Mouse (Mus musculus): ENCODE results near the gene Arl8b. TPM values are rescaled to one million over a fixed set of nuclear protein-coding genes. Genes with fewer than 3 reads are reported as not detected.
A peak's percentile ranks its signal among the peaks of the same experiment; 100 is the strongest.

The Arl8b gene
- polyA plus RNA-seq, 1 experiment from 2014 or later, result 99.7 TPM

DNA sequence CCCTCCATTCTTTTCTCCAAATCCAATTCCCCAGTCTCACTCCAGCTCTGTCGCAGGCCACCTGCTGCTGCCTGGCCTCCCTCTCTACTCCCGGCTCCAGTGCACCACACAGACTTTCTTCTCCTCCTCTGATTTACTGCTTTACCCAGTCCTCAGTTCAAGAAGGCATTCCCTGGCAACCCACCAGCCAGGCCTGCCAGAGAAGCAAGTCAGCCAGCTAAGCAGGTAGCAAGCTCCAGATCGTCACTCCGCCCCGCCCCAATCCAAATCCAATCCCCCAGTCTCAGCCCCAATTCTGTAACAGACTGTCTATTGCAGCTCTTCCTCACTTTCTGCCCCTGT lies 23.2 kb upstream of the Arl8b start:
- H3K4me3 ChIP-seq, result no peak overlapping the region
- H3K9me3 ChIP-seq, result no peaks in the 10 kb centered on the region
- WGBS, result 69% methylated on average over 5 of the region's 5 CpGs
- no peak overlapping the region for H3K9ac ChIP-seq (replicated peaks)
- H3K4me2 ChIP-seq (replicated peaks), result no peak overlapping the region
- H3K4me1 ChIP-seq, result no peaks in the 10 kb centered on the region
- no peaks in the 10 kb centered on the region for H3K27me3 ChIP-seq
- no peak overlapping the region for H3K27ac ChIP-seq (replicated peaks)
- no peaks in the 10 kb centered on the region for H3K36me3 ChIP-seq
- no peak for ATAC-seq (replicated peaks)

DNA sequence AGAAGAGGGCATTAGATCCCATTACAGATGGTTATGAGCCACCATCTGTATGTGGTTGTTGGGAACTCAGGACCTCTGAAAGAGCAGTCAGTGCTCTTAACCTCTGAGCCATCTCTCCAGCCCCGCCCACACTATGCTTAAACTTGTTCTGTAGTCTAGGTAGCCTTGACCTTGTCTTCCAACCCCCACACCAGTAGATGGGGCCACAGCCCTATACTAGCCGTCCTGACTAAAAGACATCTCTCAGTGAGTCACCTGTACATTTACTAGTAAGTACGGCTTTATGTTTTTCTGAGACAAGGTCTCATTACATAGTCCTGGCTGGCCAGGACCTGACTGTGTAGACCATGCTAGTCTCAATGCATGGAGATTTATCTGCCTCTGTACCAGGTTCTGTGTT lies 12.0 kb upstream of the Arl8b start:
- Histone ChIP-seq H3K27ac (replicated peaks) (no peak overlapping the region), H3K27me3 (no peaks in the 10 kb centered on the region), H3K9me3 (no peaks in the 10 kb centered on the region), H3K4me2 (replicated peaks) (no peak overlapping the region), H3K4me3 (no peak overlapping the region), H3K36me3 (no peaks in the 10 kb centered on the region), H3K9ac (replicated peaks) (no peak overlapping the region), H3K4me1 (no peaks in the 10 kb centered on the region)
- 85% methylated on average over 3 of the region's 3 CpGs for WGBS
- no peak for ATAC-seq (replicated peaks)

DNA sequence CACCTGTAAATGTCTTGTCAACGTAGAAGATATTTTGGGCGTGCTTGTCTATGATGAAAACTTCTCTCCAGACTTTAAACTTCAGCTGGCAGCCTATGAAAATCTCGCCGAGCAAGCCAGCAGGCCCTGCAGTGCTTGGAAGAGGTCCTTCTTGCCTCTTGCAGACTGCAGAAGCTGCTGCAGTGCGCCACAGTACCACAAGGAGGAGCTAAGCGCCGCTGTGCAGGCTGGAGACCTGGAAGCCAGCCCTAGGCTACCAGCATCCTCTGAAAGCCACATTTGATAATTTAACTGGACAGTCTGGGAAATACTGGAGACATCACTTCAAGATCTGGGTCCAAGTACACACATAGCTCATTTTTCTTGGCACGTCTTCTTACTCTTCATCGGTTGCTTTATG lies 10.0 kb upstream of the Arl8b start:
- no peaks in the 10 kb centered on the region for H3K4me1 ChIP-seq
- H3K4me3 ChIP-seq, result no peak overlapping the region
- WGBS, result 16% methylated on average over 9 of the region's 9 CpGs
- no peak overlapping the region for H3K4me2 ChIP-seq (replicated peaks)
- H3K27ac ChIP-seq (replicated peaks), result no peak overlapping the region
- H3K9me3 ChIP-seq, result no peaks in the 10 kb centered on the region
- H3K9ac ChIP-seq (replicated peaks), result no peak overlapping the region
- no peaks in the 10 kb centered on the region for H3K36me3 ChIP-seq
- ATAC-seq (replicated peaks), result peak; percentile 66; the same call in 1 of the 2 replicates
- H3K27me3 ChIP-seq, result no peaks in the 10 kb centered on the region

DNA sequence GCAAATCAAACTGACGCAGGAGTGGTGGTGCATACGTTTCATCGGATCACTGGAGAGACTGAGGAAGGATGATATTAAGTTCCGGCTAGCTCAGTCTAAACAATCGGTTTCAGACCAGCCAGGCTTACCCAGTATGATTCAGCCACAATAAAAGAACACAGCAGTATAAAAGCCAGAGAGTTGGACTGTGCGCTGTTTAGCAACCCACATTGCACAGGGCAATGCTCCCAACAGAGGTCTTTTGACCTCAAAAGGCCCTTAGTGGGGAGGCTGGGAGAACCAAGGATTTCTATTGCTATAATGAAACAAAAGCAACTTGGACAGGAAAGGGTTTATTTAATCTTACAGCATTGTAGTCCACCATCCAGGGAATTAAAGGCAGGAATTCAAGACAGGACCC lies 9.4 kb upstream of the Arl8b start:
- 77% methylated on average over 6 of the region's 6 CpGs for WGBS

DNA sequence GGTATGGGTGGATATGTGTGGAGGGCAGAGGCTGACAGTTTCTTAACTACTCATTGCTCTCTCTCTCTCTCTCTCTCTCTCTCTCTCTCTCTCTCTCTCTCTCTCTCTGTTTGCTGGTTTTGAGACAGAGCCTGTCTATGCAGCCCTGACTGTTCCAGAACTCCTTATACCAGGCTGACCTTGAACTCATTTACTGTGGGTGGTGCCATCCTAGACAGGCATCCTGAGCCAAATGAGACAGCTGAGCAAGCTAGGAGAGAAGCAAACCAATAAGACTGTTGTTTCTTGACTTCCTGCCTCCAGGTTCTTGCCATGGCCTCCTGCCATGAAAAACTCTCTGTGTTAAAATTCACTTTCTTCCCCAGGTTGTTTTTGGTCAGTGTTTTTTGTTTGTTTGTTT lies 6.6 kb upstream of the Arl8b start:
- H3K9ac ChIP-seq (replicated peaks), result no peak overlapping the region
- no peak overlapping the region for H3K4me3 ChIP-seq
- no peak overlapping the region for H3K4me2 ChIP-seq (replicated peaks)
- H3K36me3 ChIP-seq, result no peaks in the 10 kb centered on the region
- H3K27me3 ChIP-seq, result no peaks in the 10 kb centered on the region
- ATAC-seq (replicated peaks), result no peak
- H3K9me3 ChIP-seq, result no peaks in the 10 kb centered on the region
- H3K4me1 ChIP-seq, result no peaks in the 10 kb centered on the region
- no peak overlapping the region for H3K27ac ChIP-seq (replicated peaks)

More for the DNA sequence above, 9.4 kb upstream of the Arl8b start:
- no peak overlapping the region for H3K27ac ChIP-seq (replicated peaks)
- no peak overlapping the region for H3K4me3 ChIP-seq
- ATAC-seq (replicated peaks), result no peak
- no peaks in the 10 kb centered on the region for H3K27me3 ChIP-seq
- no peak overlapping the region for H3K9ac ChIP-seq (replicated peaks)
- H3K9me3 ChIP-seq, result no peaks in the 10 kb centered on the region
- no peak overlapping the region for H3K4me2 ChIP-seq (replicated peaks)
- no peaks in the 10 kb centered on the region for H3K4me1 ChIP-seq
- no peaks in the 10 kb centered on the region for H3K36me3 ChIP-seq

- ATAC-seq (replicated peaks), result no peak
- no peaks in the 10 kb centered on the region for H3K4me1 ChIP-seq
- 76% methylated on average over 8 of the region's 8 CpGs for WGBS
These were observed 5.2 kb upstream of the Arl8b start for GRCm38 (mm10) chr6:108777560-108778287.

GRCm38 (mm10) chr6:108778399-108778798 lies 4.5 kb upstream of the Arl8b start:
- 72% methylated on average over 5 of the region's 5 CpGs for WGBS
- no peak for ATAC-seq (replicated peaks)
- no peak overlapping the region for H3K9ac ChIP-seq (replicated peaks)
- H3K36me3 ChIP-seq, result no peaks in the 10 kb centered on the region
- H3K9me3 ChIP-seq, result no peaks in the 10 kb centered on the region
- H3K4me2 ChIP-seq (replicated peaks), result no peak overlapping the region
- H3K4me3 ChIP-seq, result no peak overlapping the region
- no peaks in the 10 kb centered on the region for H3K4me1 ChIP-seq
- H3K27ac ChIP-seq (replicated peaks), result no peak overlapping the region
- no peaks in the 10 kb centered on the region for H3K27me3 ChIP-seq

More at GRCm38 (mm10) chr6:108777560-108778287, 5.2 kb upstream of the Arl8b start:
- Histone ChIP-seq H3K9me3 (no peaks in the 10 kb centered on the region), H3K27ac (replicated peaks) (no peak overlapping the region), H3K36me3 (no peaks in the 10 kb centered on the region), H3K27me3 (no peaks in the 10 kb centered on the region), H3K4me2 (replicated peaks) (no peak overlapping the region), H3K9ac (replicated peaks) (no peak overlapping the region), H3K4me3 (no peak overlapping the region)

DNA sequence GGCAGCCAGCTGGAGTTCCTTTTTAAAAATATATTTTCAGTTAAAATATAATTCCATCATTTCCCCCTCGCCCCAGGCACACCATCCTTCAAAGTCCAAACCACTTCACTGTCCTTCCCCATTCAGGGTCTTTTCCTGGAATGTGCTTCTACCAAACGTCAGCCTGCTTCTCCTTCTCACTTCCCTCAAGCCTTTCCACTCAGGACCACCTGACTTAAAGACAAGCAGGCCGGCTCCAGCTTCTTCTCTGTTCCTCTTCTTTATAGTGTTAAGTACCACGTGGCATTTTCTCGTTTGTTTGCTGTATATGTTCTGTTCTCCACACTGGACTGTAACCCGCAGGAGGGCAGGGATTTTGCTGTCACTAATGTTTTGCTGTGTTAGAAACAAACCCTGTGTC lies 1.0 kb upstream of the Arl8b start:
- no peak for ATAC-seq (replicated peaks)
- WGBS, result 73% methylated on average over 6 of the region's 6 CpGs
- H3K36me3 ChIP-seq, result no peaks in the 10 kb centered on the region
- no peak overlapping the region for H3K4me2 ChIP-seq (replicated peaks)
- H3K9me3 ChIP-seq, result no peaks in the 10 kb centered on the region
- no peaks in the 10 kb centered on the region for H3K27me3 ChIP-seq
- H3K27ac ChIP-seq (replicated peaks), result no peak overlapping the region
- no peak overlapping the region for H3K4me3 ChIP-seq
- peaks cover 25% of the 10 kb centered on the region for H3K4me1 ChIP-seq
- no peak overlapping the region for H3K9ac ChIP-seq (replicated peaks)

- H3K4me2 ChIP-seq (replicated peaks), result peak overlapping the region; percentile 74
- H3K36me3 ChIP-seq, result no peaks in the 10 kb centered on the region
- H3K9ac ChIP-seq (replicated peaks), result peak overlapping the region; percentile 98
- H3K4me3 ChIP-seq, result peak overlapping the region; percentile 98
- WGBS, result under 1% methylated on average over 57 of the region's 57 CpGs
- H3K27me3 ChIP-seq, result no peaks in the 10 kb centered on the region
- ATAC-seq (replicated peaks), result peak; percentile 44
- peak overlapping the region; percentile 82 for H3K27ac ChIP-seq (replicated peaks)
- no peaks in the 10 kb centered on the region for H3K9me3 ChIP-seq
- peaks cover 25% of the 10 kb centered on the region for H3K4me1 ChIP-seq
These were observed 434 bp downstream of the Arl8b start for GRCm38 (mm10) chr6:108783184-108783881.

DNA sequence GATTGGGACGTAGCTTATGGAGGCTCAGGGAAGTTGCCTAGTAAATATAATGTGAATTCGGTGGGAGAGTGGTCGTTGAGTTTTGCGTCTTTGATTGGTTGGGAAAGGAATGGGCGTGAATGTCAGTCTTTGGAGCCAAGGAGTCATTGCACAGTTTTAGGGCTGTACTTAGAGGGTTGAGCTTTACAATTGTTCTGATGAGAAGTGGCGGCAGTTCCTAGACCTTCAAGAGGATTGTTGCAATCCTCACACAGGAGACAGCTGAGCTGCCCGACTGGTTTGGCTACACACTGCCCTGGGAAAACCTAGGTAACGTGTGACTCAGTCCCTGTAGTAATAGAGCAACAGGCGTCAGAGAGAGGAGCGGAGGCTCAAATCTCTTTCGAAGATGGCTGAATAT lies 1.2 kb downstream of the Arl8b start:
- Histone ChIP-seq H3K4me1 (peaks cover 25% of the 10 kb centered on the region), H3K9ac (replicated peaks) (peak overlapping the region; percentile 98), H3K27me3 (no peaks in the 10 kb centered on the region), H3K9me3 (no peaks in the 10 kb centered on the region), H3K27ac (replicated peaks) (no peak overlapping the region), H3K36me3 (no peaks in the 10 kb centered on the region), H3K4me2 (replicated peaks) (peak overlapping the region; percentile 74), H3K4me3 (peak overlapping the region; percentile 98)
- 38% methylated on average over 11 of the region's 11 CpGs for WGBS
- no peak for ATAC-seq (replicated peaks)

GRCm38 (mm10) chr6:108784796-108785195 lies 1.9 kb downstream of the Arl8b start:
- 70% methylated on average over 5 of the region's 5 CpGs for WGBS
- peaks cover 25% of the 10 kb centered on the region for H3K4me1 ChIP-seq
- H3K27ac ChIP-seq (replicated peaks), result no peak overlapping the region
- H3K27me3 ChIP-seq, result no peaks in the 10 kb centered on the region
- H3K36me3 ChIP-seq, result no peaks in the 10 kb centered on the region
- ATAC-seq (replicated peaks), result no peak
- H3K4me2 ChIP-seq (replicated peaks), result peak overlapping the region; percentile 74
- H3K9me3 ChIP-seq, result no peaks in the 10 kb centered on the region
- no peak overlapping the region; the same call in 1 of the 2 replicates for H3K9ac ChIP-seq (replicated peaks)
- peak overlapping the region; percentile 98; the same call in 1 of the 2 replicates for H3K4me3 ChIP-seq

DNA sequence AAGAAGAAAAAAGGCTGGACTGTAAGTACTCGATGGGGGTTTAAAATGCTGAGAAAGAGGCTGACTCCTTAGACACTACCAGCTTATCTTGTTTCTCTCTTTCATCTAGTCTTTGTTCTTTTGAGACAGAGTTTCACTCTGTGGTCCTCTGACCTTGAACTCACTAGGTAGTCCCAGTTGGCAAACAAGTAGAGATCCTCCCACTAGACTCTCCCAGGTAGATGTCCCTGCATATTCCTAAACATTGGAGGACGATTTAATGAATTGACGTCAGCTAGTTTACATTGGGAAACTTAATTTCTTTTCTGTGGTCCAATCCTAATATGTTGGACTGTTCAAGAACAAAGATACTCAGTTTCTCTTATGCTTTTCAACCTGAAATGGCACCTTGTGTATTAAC lies 2.7 kb downstream of the Arl8b start:
- no peak overlapping the region for H3K27ac ChIP-seq (replicated peaks)
- ATAC-seq (replicated peaks), result no peak
- H3K4me2 ChIP-seq (replicated peaks), result no peak overlapping the region
- H3K36me3 ChIP-seq, result no peaks in the 10 kb centered on the region
- 90% methylated on average over 3 of the region's 3 CpGs for WGBS
- no peaks in the 10 kb centered on the region for H3K9me3 ChIP-seq
- no peak overlapping the region for H3K9ac ChIP-seq (replicated peaks)
- peaks cover 25% of the 10 kb centered on the region for H3K4me1 ChIP-seq
- no peak overlapping the region for H3K4me3 ChIP-seq
- no peaks in the 10 kb centered on the region for H3K27me3 ChIP-seq

All from forebrain, embryonic 15.5 days (tissue).